Mouse (Mus musculus): Measurements from ENCODE around the gene Myh1.

Myh1 gene

GRCm38 (mm10) chr11:67199752-67200151, at the start of gene Myh1:
TSS of gene Myh1 (plus strand) at chr11:67200052.
- no peak for DNase-seq (ENCODE audit: low read depth)

- no peak for DNase-seq (ENCODE audit: low read depth)
Observed at GRCm38 (mm10) chr11:67150237-67150636, 49.6 kb upstream of the Myh1 start.

- DNase-seq (ENCODE audit: low read depth): no peak
Observed at GRCm38 (mm10) chr11:67151159-67151558, 48.7 kb upstream of the Myh1 start.

GRCm38 (mm10) chr11:67151651-67152630, 47.9 kb upstream of the Myh1 start:
- peak; percentile 52 for DNase-seq (ENCODE audit: low read depth)

- no peak for DNase-seq (ENCODE audit: low read depth)
Observed at GRCm38 (mm10) chr11:67153123-67153522, 46.7 kb upstream of the Myh1 start.

- DNase-seq (ENCODE audit: low read depth): no peak
Observed at GRCm38 (mm10) chr11:67153843-67154242, 46.0 kb upstream of the Myh1 start.

- no peak for DNase-seq (ENCODE audit: low read depth)
Observed at GRCm38 (mm10) chr11:67155650-67156049, 44.2 kb upstream of the Myh1 start.

- no peak for DNase-seq (ENCODE audit: low read depth)
Observed at GRCm38 (mm10) chr11:67160131-67160530, 39.7 kb upstream of the Myh1 start.

GRCm38 (mm10) chr11:67163701-67164100, 36.2 kb upstream of the Myh1 start:
- DNase-seq (ENCODE audit: low read depth): no peak

- DNase-seq (ENCODE audit: low read depth): no peak
Observed at GRCm38 (mm10) chr11:67164851-67165250, 35.0 kb upstream of the Myh1 start.

- DNase-seq (ENCODE audit: low read depth): no peak
Observed at GRCm38 (mm10) chr11:67169301-67169700, 30.6 kb upstream of the Myh1 start.

- no peak for DNase-seq (ENCODE audit: low read depth)
Observed at GRCm38 (mm10) chr11:67170727-67171126, 29.1 kb upstream of the Myh1 start, which contains the start of gene Myh2. TSS of gene Myh2 (plus strand) at chr11:67171027.

- no peak for DNase-seq (ENCODE audit: low read depth)
Observed at GRCm38 (mm10) chr11:67172439-67172838, 27.4 kb upstream of the Myh1 start.

GRCm38 (mm10) chr11:67176376-67176775, 23.5 kb upstream of the Myh1 start:
- no peak for DNase-seq (ENCODE audit: low read depth)

- no peak for DNase-seq (ENCODE audit: low read depth)
Observed at GRCm38 (mm10) chr11:67190316-67190715, 9.5 kb upstream of the Myh1 start.

- no peak for DNase-seq (ENCODE audit: low read depth)
Observed at GRCm38 (mm10) chr11:67190814-67191213, 9.0 kb upstream of the Myh1 start.

GRCm38 (mm10) chr11:67191496-67191895, 8.4 kb upstream of the Myh1 start:
- no peak for DNase-seq (ENCODE audit: low read depth)

GRCm38 (mm10) chr11:67199321-67199720, 531 bp upstream of the Myh1 start:
- no peak for DNase-seq (ENCODE audit: low read depth)

GRCm38 (mm10) chr11:67204766-67205165, 4.9 kb downstream of the Myh1 start:
- DNase-seq (ENCODE audit: low read depth): peak; percentile 9

- no peak for DNase-seq (ENCODE audit: low read depth)
Observed at GRCm38 (mm10) chr11:67221803-67222202, 22.0 kb downstream of the Myh1 start.

- no peak for DNase-seq (ENCODE audit: low read depth)
Observed at GRCm38 (mm10) chr11:67224466-67224865, 24.6 kb downstream of the Myh1 start.

GRCm38 (mm10) chr11:67228731-67229130, 28.9 kb downstream of the Myh1 start:
- no peak for DNase-seq (ENCODE audit: low read depth)

GRCm38 (mm10) chr11:67229166-67229565, 29.3 kb downstream of the Myh1 start:
- no peak for DNase-seq (ENCODE audit: low read depth)

GRCm38 (mm10) chr11:67229946-67230345, 30.1 kb downstream of the Myh1 start:
- DNase-seq (ENCODE audit: low read depth): peak; percentile 20
